Mouse (Mus musculus) E14TG2a.4 (cell line): ENCODE results near the gene Olfr54.
"Not testable (repeated sequence)": the region's sequence is repeated elsewhere in the genome, so short reads cannot be mapped to it uniquely, and the experiment has no call there.

Experiments used
- H3K27me3 ChIP-seq: 2 replicates; pipeline ENCODE4 v1.6.1; 2014; ENCODE audit warnings: low read length, control low read depth; ENCODE audit not compliant: insufficient read depth
- H3K36me3 ChIP-seq: 2 replicates; pipeline ENCODE4 v1.6.1; 2014; ENCODE audit warnings: low read length, control low read depth; ENCODE audit not compliant: insufficient read depth
- H3K4me1 ChIP-seq: replicated peaks from 2 replicates; pipeline ENCODE4 v1.6.1; 2014; ENCODE audit warnings: low read depth, low read length, control low read depth
- H3K4me3 ChIP-seq: replicated peaks from 2 replicates; pipeline ENCODE4 v1.5.1; 2014; ENCODE audit warnings: mild to moderate bottlenecking, low read length
- H3K9me3 ChIP-seq: 2 replicates; pipeline ENCODE4 v1.6.1; 2014; ENCODE audit warnings: low read length, control low read depth
- CTCF ChIP-seq: conservative IDR thresholded peaks from 2 replicates; pipeline ENCODE4 v1.5.1; 2014; ENCODE audit warnings: low read length
- NANOG ChIP-seq: IDR thresholded peaks from 2 replicates; pipeline ENCODE4 v1.6.1; 2014; ENCODE audit warnings: borderline replicate concordance, low read length, mixed read lengths
- POU5F1 ChIP-seq: IDR thresholded peaks from 2 replicates; pipeline ENCODE4 v1.6.1; 2014; ENCODE audit warnings: low read length, borderline replicate concordance

The Olfr54 gene

GRCm38 (mm10) chr11:51013936-51014335 is at the start of gene Olfr54:
Gene Olfr54 (plus strand): TSS chr11:51014236.
- TF ChIP-seq CTCF (no peak), NANOG (no peak), POU5F1 (no peak)
- no peak within 1 kb of the TSS for H3K4me3 ChIP-seq
- peaks cover 6% of the 10 kb centered on the region; the same call in 1 of the 2 replicates for H3K9me3 ChIP-seq
- H3K4me1 ChIP-seq, result no peaks in the 10 kb centered on the region
- no peaks in the 10 kb centered on the region for H3K36me3 ChIP-seq
- no peaks in the 10 kb centered on the region for H3K27me3 ChIP-seq

DNA sequence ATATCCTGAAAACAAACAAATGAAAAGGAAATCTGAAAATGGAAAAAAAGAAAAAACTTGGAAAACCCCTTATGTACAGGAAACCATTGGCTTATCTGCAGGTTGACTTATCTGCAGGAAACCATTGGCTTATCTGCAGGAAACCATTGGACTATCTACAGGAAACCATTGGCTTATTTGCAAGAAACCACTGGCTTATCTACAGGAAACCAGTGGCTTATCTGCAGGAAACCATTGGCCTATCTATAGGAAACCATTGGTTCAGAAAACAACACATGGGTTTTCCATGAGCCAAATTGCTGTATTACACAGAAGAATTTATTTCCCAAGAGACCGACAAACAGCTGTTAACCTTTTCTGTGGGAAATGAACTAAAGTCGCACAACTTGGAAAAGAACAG is 49.1 kb upstream of the Olfr54 start:
- no peaks in the 10 kb centered on the region for H3K9me3 ChIP-seq
- no peaks in the 10 kb centered on the region for H3K4me1 ChIP-seq
- no peaks in the 10 kb centered on the region for H3K36me3 ChIP-seq
- H3K4me3 ChIP-seq, result no peak overlapping the region
- no peak for TF ChIP-seq NANOG
- TF ChIP-seq CTCF, result no peak
- no peak for TF ChIP-seq POU5F1
- H3K27me3 ChIP-seq, result no peaks in the 10 kb centered on the region

GRCm38 (mm10) chr11:50966230-50966629 is 47.8 kb upstream of the Olfr54 start, which contains the start of gene Olfr1378:
Gene Olfr1378 (plus strand): TSS chr11:50966530.
- no peak within 1 kb of the TSS for H3K4me3 ChIP-seq
- no peak for TF ChIP-seq NANOG
- TF ChIP-seq CTCF, result no peak
- TF ChIP-seq POU5F1, result no peak
- H3K9me3 ChIP-seq, result no peaks in the 10 kb centered on the region
- H3K36me3 ChIP-seq, result no peaks in the 10 kb centered on the region
- H3K4me1 ChIP-seq, result no peaks in the 10 kb centered on the region
- no peaks in the 10 kb centered on the region for H3K27me3 ChIP-seq

- no peaks in the 10 kb centered on the region for H3K9me3 ChIP-seq
- no peaks in the 10 kb centered on the region for H3K27me3 ChIP-seq
- H3K4me1 ChIP-seq, result no peaks in the 10 kb centered on the region
- TF ChIP-seq POU5F1, result no peak
- no peak for TF ChIP-seq NANOG
- TF ChIP-seq CTCF, result peak; percentile 50
- no peak overlapping the region for H3K4me3 ChIP-seq
- H3K36me3 ChIP-seq, result no peaks in the 10 kb centered on the region
Observed at GRCm38 (mm10) chr11:50977216-50977615, 36.8 kb upstream of the Olfr54 start.

GRCm38 (mm10) chr11:50981667-50982066 is 32.4 kb upstream of the Olfr54 start, which contains the start of gene Olfr1377:
Gene Olfr1377 (plus strand): TSS chr11:50981967.
- Histone ChIP-seq H3K4me1 (no peaks in the 10 kb centered on the region), H3K27me3 (no peaks in the 10 kb centered on the region), H3K9me3 (no peaks in the 10 kb centered on the region), H3K36me3 (no peaks in the 10 kb centered on the region), H3K4me3 (no peak within 1 kb of the TSS)
- TF ChIP-seq POU5F1 (no peak), NANOG (no peak)

DNA sequence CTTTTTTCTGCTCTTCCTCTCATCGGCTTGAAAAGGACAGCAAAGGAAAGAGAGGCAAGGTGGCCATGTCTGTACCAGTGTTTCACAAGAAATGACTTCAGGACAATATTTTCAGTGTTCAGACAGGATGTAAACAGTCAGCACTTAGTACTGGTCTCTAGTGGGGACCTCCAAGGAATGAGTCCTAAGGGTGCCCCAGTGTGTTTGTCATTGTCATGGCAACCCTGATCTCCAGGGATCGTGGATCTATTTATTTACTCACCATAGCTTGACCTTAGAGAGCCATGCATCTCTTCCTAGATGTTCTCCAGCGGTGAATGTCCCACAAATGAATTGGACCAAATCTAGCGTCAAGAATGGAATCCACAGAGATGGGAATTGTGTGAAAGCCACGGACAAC is 10.7 kb upstream of the Olfr54 start, which contains the start of gene Olfr51:
Gene Olfr51 (plus strand): TSS at position 301 of the 400 bp plus-strand sequence.
- H3K4me3 ChIP-seq, result no peak within 1 kb of the TSS
- H3K36me3 ChIP-seq, result no peaks in the 10 kb centered on the region
- no peak for TF ChIP-seq CTCF
- no peak for TF ChIP-seq POU5F1
- no peak for TF ChIP-seq NANOG
- no peaks in the 10 kb centered on the region for H3K4me1 ChIP-seq
- H3K27me3 ChIP-seq, result no peaks in the 10 kb centered on the region
- H3K9me3 ChIP-seq, result no peaks in the 10 kb centered on the region

DNA sequence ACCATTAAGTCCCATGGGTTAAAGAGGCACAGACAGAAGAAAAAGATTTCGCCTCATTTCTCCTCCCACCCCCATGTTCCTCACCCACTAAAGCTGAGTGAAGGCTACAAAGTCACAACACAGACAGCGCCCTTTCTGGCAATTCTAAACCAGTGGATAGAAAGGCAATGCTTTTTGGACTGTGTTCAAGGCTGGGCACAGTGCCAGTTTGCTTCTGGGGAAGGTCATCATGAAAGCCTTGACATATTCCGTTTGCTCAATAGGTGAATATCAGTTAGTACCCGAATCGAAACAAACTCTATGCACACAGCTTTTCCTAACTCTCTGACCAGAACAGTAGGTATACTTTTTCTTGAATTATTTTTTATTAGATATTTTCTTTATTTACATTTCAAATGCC is 2.2 kb upstream of the Olfr54 start:
- Histone ChIP-seq H3K4me1 (no peaks in the 10 kb centered on the region), H3K9me3 (peaks cover 6% of the 10 kb centered on the region; the same call in 1 of the 2 replicates), H3K36me3 (no peaks in the 10 kb centered on the region), H3K4me3 (no peak overlapping the region), H3K27me3 (no peaks in the 10 kb centered on the region)
- TF ChIP-seq NANOG, result no peak
- no peak for TF ChIP-seq CTCF
- TF ChIP-seq POU5F1, result no peak

GRCm38 (mm10) chr11:51016341-51016740 is 2.3 kb downstream of the Olfr54 start:
- H3K4me1 ChIP-seq, result no peaks in the 10 kb centered on the region
- TF ChIP-seq NANOG (no peak), CTCF (no peak), POU5F1 (no peak)
- H3K36me3 ChIP-seq, result no peaks in the 10 kb centered on the region
- H3K27me3 ChIP-seq, result no peaks in the 10 kb centered on the region
- H3K9me3 ChIP-seq, result peaks cover 4% of the 10 kb centered on the region; the same call in 1 of the 2 replicates
- no peak overlapping the region for H3K4me3 ChIP-seq

DNA sequence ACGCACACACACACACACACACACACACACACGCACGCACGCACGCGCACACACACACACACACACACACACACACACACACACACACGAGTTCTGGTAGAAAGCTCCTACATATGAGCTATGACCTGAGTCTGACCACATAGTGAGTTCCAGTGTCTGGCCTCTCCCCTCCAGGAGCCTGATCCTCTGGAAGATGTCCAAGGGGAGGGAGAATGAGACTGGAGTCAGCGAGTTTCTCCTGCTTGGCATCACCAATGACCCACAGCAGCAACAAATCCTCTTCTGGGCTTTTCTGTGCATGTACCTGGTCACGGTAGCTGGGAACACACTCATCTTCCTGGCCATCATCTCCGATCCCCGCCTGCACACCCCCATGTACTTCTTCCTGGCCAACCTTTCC is 12.8 kb downstream of the Olfr54 start:
- not testable (repeated sequence) for H3K27me3 ChIP-seq, H3K4me3 ChIP-seq, H3K9me3 ChIP-seq, H3K4me1 ChIP-seq, H3K36me3 ChIP-seq

DNA sequence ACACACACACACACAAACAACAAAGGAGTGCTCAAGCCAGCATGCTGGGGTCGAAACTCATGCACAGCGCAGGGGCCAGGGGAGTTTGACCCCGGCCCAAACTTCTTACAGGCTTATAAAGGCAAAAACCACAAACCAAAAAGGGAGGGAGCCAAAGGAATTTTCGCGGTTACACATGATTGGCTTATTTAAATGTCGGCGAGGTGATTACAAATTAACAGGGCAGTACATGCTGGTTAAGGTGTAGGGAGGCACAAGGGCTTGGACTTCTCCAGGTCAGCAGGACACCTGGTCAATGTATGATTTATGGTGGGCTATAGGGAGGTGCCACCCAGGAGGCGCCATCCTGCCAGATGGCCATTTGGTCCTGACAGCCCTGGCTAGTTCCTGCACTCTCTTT is 15.3 kb downstream of the Olfr54 start:
- H3K9me3 ChIP-seq, H3K36me3 ChIP-seq, H3K4me3 ChIP-seq, H3K27me3 ChIP-seq: not testable (repeated sequence)
- H3K4me1 ChIP-seq, result peaks cover 21% of the 10 kb centered on the region
